Mouse (Mus musculus) limb, embryonic 10.5 days (tissue): ENCODE results near the gene Fgfrl1. TPM values are rescaled to one million over a fixed set of nuclear protein-coding genes. Genes with fewer than 3 reads are reported as not detected.

ENCODE experiments used
- DNase-seq: peaks from one replicate; pipeline ENCODE4 v3.0.0-alpha.2; 2017; ENCODE audit warnings: low spot score
- H3K27ac ChIP-seq: fragments of 300-500 bp; sonication (generic); 2 replicates; pipeline ENCODE4 v1.5.1; 2016; ENCODE audit warnings: mild to moderate bottlenecking
- H3K27me3 ChIP-seq: fragments of 300-500 bp; sonication (generic); 2 replicates; pipeline ENCODE4 v1.6.1; 2016; ENCODE audit warnings: low read depth, mild to moderate bottlenecking; ENCODE audit not compliant: poor library complexity, severe bottlenecking
- H3K36me3 ChIP-seq: fragments of 300-500 bp; sonication (generic); 2 replicates; pipeline ENCODE4 v1.6.1; 2016; ENCODE audit warnings: mild to moderate bottlenecking, moderate library complexity
- H3K4me1 ChIP-seq: fragments of 300-500 bp; sonication (generic); 2 replicates; pipeline ENCODE4 v1.6.1; 2016
- H3K4me3 ChIP-seq: fragments of 300-500 bp; sonication (generic); 2 replicates; pipeline ENCODE4 v1.5.1; 2016; ENCODE audit warnings: mild to moderate bottlenecking, moderate library complexity
- H3K9me3 ChIP-seq: fragments of 300-500 bp; sonication (generic); replicated peaks from 2 replicates; pipeline ENCODE4 v1.6.1; 2016; ENCODE audit warnings: mild to moderate bottlenecking
- WGBS: fragments of 180-500 bp; shearing (Covaris S2); methylation state at CpG from one replicate; pipeline ENCODE4 v1.1.7; 2016; 5-methylcytosine and 5-hydroxymethylcytosine counted together
- polyA plus RNA-seq: library from polyadenylated mRNA; unstranded; fragments of >200 nt; fragmentation: Nextera tagmentation; extraction: Ambion mirVana; gene quantifications from 2 replicates; pipeline ENCODE4 v1.2.1, GENCODE M21; 2016

Gene Fgfrl1
- polyA plus RNA-seq, 1 experiment from 2014 or later, result 43.1 TPM

GRCm38 (mm10) chr5:108669986-108670385, 22.2 kb upstream of the Fgfrl1 start:
- Histone ChIP-seq H3K4me1 (peaks cover 16% of the 10 kb centered on the region), H3K27ac (peak overlapping the region; percentile 92), H3K36me3 (peaks cover 24% of the 10 kb centered on the region), H3K4me3 (peak overlapping the region; percentile 65; the same call in 1 of the 2 replicates), H3K9me3 (no peaks in the 10 kb centered on the region), H3K27me3 (0 out of 2 replicates have a peak, but pooled peaks cover under 1% of the 10 kb centered on the region)
- DNase-seq, result no peak
- 80% methylated on average over 9 of the region's 9 CpGs for WGBS

- no peaks in the 10 kb centered on the region for H3K27me3 ChIP-seq
- no peak for DNase-seq
- H3K9me3 ChIP-seq, result no peaks in the 10 kb centered on the region
- H3K27ac ChIP-seq, result no peak overlapping the region
- peaks cover 16% of the 10 kb centered on the region for H3K4me1 ChIP-seq
- no peak overlapping the region for H3K4me3 ChIP-seq
- H3K36me3 ChIP-seq, result peaks cover 24% of the 10 kb centered on the region
Measured at GRCm38 (mm10) chr5:108670785-108671184, 21.4 kb upstream of the Fgfrl1 start.

- no peaks in the 10 kb centered on the region for H3K27me3 ChIP-seq
- peaks cover 24% of the 10 kb centered on the region for H3K36me3 ChIP-seq
- no peaks in the 10 kb centered on the region for H3K9me3 ChIP-seq
- no peak overlapping the region for H3K27ac ChIP-seq
- WGBS, result 92% methylated on average over 12 of the region's 12 CpGs
- no peak overlapping the region for H3K4me3 ChIP-seq
- DNase-seq, result no peak
- H3K4me1 ChIP-seq, result peaks cover 18% of the 10 kb centered on the region
Measured at GRCm38 (mm10) chr5:108671757-108672156, 20.4 kb upstream of the Fgfrl1 start.

- Histone ChIP-seq H3K4me3 (no peak overlapping the region), H3K27ac (no peak overlapping the region), H3K9me3 (no peaks in the 10 kb centered on the region), H3K36me3 (peaks cover 24% of the 10 kb centered on the region), H3K4me1 (peaks cover 23% of the 10 kb centered on the region), H3K27me3 (no peaks in the 10 kb centered on the region)
- WGBS, result 86% methylated on average over 2 of the region's 2 CpGs
- DNase-seq, result no peak
Measured at GRCm38 (mm10) chr5:108674624-108675023, 17.6 kb upstream of the Fgfrl1 start.

- peaks cover 24% of the 10 kb centered on the region for H3K36me3 ChIP-seq
- DNase-seq, result no peak
- no peaks in the 10 kb centered on the region for H3K9me3 ChIP-seq
- H3K4me3 ChIP-seq, result no peak within 1 kb of the TSS
- peaks cover 16% of the 10 kb centered on the region for H3K4me1 ChIP-seq
- H3K27ac ChIP-seq, result no peak within 1 kb of the TSS
- no peaks in the 10 kb centered on the region for H3K27me3 ChIP-seq
- WGBS, result 80% methylated on average over 9 of the region's 9 CpGs
Measured at GRCm38 (mm10) chr5:108675251-108675816, 16.8 kb upstream of the Fgfrl1 start, which contains the start of gene Slc26a1. Slc26a1 (minus strand) TSS chr5:108675569.

GRCm38 (mm10) chr5:108676772-108677498, 15.2 kb upstream of the Fgfrl1 start:
- Histone ChIP-seq H3K4me3 (peak overlapping the region; percentile 49), H3K9me3 (no peaks in the 10 kb centered on the region), H3K4me1 (peaks cover 19% of the 10 kb centered on the region), H3K36me3 (peaks cover 17% of the 10 kb centered on the region), H3K27me3 (no peaks in the 10 kb centered on the region), H3K27ac (peak overlapping the region; percentile 86)
- DNase-seq, result no peak
- 10% methylated on average over 5 of the region's 5 CpGs for WGBS

- H3K9me3 ChIP-seq, result no peaks in the 10 kb centered on the region
- DNase-seq, result peak; percentile 76
- peak overlapping the region; percentile 86 for H3K27ac ChIP-seq
- H3K27me3 ChIP-seq, result no peaks in the 10 kb centered on the region
- WGBS, result 5% methylated on average over 25 of the region's 25 CpGs
- peaks cover 19% of the 10 kb centered on the region for H3K4me1 ChIP-seq
- H3K4me3 ChIP-seq, result peak overlapping the region; percentile 49
- H3K36me3 ChIP-seq, result 0 out of 2 replicates have a peak, but pooled peaks cover 10% of the 10 kb centered on the region
Measured at GRCm38 (mm10) chr5:108677605-108678295, 14.4 kb upstream of the Fgfrl1 start.

GRCm38 (mm10) chr5:108678296-108678854, 13.8 kb upstream of the Fgfrl1 start:
- Histone ChIP-seq H3K27me3 (no peaks in the 10 kb centered on the region), H3K4me3 (no peak overlapping the region), H3K9me3 (no peaks in the 10 kb centered on the region), H3K27ac (no peak overlapping the region), H3K4me1 (peaks cover 19% of the 10 kb centered on the region), H3K36me3 (0 out of 2 replicates have a peak, but pooled peaks cover 4% of the 10 kb centered on the region)
- DNase-seq, result no peak
- 92% methylated on average over 6 of the region's 6 CpGs for WGBS

- Histone ChIP-seq H3K4me3 (no peak overlapping the region), H3K27ac (no peak overlapping the region), H3K4me1 (peaks cover 19% of the 10 kb centered on the region), H3K27me3 (no peaks in the 10 kb centered on the region), H3K9me3 (no peaks in the 10 kb centered on the region), H3K36me3 (0 out of 2 replicates have a peak, but pooled peaks cover 4% of the 10 kb centered on the region)
- 52% methylated on average over 3 of the region's 3 CpGs for WGBS
- DNase-seq, result no peak
Measured at GRCm38 (mm10) chr5:108679909-108680308, 12.3 kb upstream of the Fgfrl1 start.

- peaks cover 19% of the 10 kb centered on the region for H3K4me1 ChIP-seq
- 0 out of 2 replicates have a peak, but pooled peaks cover 4% of the 10 kb centered on the region for H3K36me3 ChIP-seq
- H3K9me3 ChIP-seq, result no peaks in the 10 kb centered on the region
- no peaks in the 10 kb centered on the region for H3K27me3 ChIP-seq
- no peak overlapping the region for H3K4me3 ChIP-seq
- 95% methylated on average over 6 of the region's 6 CpGs for WGBS
- no peak for DNase-seq
- H3K27ac ChIP-seq, result no peak overlapping the region
Measured at GRCm38 (mm10) chr5:108680871-108681270, 11.3 kb upstream of the Fgfrl1 start.

- Histone ChIP-seq H3K4me1 (peaks cover 22% of the 10 kb centered on the region), H3K27ac (no peak overlapping the region), H3K27me3 (peaks cover 18% of the 10 kb centered on the region), H3K9me3 (no peaks in the 10 kb centered on the region), H3K36me3 (no peaks in the 10 kb centered on the region), H3K4me3 (no peak overlapping the region)
- no peak for DNase-seq
- WGBS, result 76% methylated on average over 5 of the region's 5 CpGs
Measured at GRCm38 (mm10) chr5:108689091-108689490, 3.1 kb upstream of the Fgfrl1 start.

- Histone ChIP-seq H3K4me3 (no peak overlapping the region), H3K27ac (no peak overlapping the region), H3K36me3 (peaks cover 8% of the 10 kb centered on the region), H3K27me3 (peaks cover 18% of the 10 kb centered on the region), H3K4me1 (peaks cover 36% of the 10 kb centered on the region), H3K9me3 (no peaks in the 10 kb centered on the region)
- DNase-seq, result no peak
- 72% methylated on average over 4 of the region's 4 CpGs for WGBS
Measured at GRCm38 (mm10) chr5:108691152-108691551, 1.0 kb upstream of the Fgfrl1 start.
